Mouse (Mus musculus): ENCODE measurements at regions not wholly inside any gene's neighbourhood (a gene's known extent, or its start where the extent isn't known, plus 50 kb on each side); places are given as distances from the start of the nearest gene placed in this dataset.
"Not testable (repeated sequence)": the region's sequence is repeated elsewhere in the genome, so short reads cannot be mapped to it uniquely, and the experiment has no call there.

DNA sequence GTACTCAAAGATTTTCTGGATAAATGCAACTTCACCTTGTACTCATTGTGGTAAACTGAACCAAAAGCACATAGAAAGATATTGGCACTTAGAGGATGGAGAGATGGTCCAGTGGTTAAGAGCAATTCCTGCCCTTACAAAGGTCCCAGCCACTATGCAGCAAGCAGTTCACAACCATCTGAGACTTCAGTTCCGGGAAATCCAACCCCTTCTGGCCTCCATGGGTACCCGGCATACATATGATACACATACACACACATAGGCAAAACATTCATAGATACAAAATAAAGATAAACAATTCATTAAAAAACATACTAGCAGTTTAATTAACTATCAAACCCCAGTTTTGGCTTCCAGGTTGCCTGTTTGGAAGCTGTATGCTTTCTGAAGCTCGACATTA is 189.5 kb upstream of the Tmem45b start:
- DNase-seq (ENCODE audit: low read depth, low spot score): no peak

DNA sequence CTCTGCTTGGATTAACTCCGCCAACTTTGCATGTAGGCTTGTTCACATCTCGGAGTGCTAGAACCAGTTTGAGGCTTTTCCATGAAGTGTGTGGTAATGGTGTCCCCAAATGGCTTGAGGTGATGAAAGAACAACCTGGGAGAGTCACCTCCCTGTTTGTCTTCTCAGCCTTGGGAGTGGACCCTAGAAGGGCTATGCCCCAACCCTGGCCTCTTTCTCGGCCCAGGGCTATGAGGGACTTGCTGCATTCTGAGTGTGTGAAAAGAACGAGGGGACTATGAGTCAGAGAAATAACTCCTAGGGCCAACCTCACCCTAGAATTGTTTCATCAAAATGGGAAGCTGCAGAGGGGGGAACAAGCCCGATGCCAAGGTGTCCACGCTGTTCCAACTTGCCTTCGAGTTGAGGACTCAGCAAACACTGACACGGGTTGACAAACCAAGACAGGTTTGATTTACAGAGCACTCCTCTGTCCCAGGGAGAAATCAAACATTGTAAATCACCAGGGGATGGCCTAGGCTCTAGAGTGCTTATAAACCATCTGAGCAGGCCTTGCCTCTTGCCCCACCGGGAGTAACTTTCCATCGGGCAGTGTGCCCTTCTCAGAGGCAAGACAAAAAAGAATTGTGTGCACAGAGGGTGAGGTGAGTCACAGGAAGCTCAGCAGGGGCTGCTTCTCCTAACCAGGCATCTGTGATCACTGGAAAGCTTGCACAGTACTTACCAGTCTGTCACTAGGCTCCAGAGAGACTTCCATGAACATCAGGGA is 186.3 kb upstream of the Tmem45b start:
- no peak for DNase-seq (ENCODE audit: low read depth, low spot score)

DNA sequence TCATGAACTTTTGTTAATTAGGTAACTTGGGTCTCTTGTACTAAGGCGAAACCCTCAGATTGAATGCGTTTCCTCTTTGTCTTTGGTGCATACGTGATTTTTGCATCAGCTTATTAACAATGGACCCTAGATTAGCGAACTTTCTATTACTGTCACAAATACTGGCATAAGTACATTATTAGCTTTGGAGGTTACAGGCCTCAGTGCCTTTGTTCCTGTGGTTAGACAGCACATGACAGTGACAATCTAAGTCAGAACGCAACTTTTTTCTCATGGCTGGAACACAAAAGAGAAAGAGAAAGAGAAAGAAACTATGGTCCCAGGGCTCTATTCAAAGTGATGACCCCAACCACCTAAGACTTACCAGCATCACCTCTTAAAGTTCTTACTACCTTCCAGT is 184.8 kb upstream of the Tmem45b start:
- DNase-seq (ENCODE audit: low read depth, low spot score): no peak

DNA sequence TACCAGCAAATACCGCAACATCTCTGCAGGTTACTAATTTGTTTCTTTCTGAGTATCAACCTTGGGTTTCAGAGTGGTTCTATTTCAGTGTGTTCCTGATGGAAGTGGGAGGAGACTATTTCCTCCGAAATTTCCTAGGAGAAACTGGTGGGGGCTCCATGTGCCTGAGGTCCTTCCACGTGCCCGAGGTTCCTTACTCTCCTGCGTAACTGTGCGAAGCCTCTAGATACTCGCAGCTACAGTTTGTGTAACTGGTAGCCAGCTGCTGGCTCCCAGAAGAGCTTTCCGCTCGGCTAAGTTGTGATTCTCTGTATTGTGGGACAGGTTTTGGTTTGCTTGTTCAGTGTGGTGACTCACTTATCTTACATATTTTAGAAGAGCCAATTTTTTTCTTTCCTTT is 184.3 kb upstream of the Tmem45b start:
- DNase-seq (ENCODE audit: low read depth, low spot score): no peak

DNA sequence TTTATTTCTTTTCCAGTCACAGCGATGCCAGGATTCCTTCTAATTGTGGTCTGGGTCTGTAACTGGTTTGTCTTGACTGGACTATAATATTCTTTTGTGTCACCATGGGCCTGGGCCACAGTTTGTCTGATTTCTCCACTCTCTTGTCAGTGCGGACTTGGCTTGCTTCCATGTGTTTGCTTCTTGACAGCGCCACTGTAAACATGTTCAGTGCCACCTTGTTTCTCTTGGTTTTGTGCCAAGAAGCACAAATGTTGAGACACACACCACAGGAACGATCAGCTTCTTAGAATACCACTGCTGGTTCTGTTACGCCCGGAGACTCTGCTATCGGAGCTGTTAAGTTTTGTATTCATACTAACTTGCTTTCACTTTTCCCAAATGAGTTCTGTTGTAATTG is 180.9 kb upstream of the Tmem45b start:
- DNase-seq (ENCODE audit: low read depth, low spot score): no peak

GRCm38 (mm10) chr9:31644106-31644505 is 179.8 kb upstream of the Tmem45b start:
- no peak for DNase-seq (ENCODE audit: low read depth, low spot score)

DNA sequence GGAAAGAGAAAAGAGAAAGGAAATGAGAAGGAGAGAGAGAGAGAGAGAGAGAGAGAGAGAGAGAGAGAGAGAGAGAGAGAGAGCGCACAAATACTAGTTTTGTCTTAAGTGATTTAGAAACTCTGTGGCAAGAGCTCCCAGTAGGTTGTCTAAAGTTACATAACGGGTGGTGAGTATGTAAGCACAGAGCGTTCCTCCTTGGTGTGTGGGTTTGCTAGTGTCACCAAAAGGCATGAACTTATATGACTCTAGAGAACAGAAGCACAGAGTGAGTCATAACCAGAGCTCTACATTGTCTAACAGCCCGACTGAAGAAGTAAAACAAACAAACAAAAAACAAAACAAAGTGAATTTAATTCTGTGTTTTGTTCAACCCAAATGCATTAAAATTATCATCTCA is 177.9 kb upstream of the Tmem45b start:
- no peak for DNase-seq (ENCODE audit: low read depth, low spot score)

DNA sequence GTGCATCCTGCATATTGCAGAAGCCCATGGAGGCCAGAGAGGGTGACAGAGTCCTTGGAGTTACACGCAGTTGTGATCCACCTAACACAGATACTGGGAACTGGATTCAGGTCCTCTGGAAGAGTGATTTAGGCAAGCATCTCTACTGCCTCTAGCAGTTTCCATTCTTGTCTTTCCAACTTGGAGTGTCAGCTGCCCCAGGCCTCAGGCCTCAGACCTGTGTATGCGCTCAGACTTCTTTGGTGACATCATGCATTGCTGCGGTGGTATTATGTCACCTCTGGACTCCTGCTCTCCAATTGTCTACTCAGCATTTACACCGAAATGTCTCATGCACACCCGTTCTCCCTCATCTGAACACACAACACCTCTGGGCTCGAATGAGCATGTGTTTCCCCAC is 164.0 kb upstream of the Tmem45b start:
- no peak for DNase-seq (ENCODE audit: low read depth, low spot score)

DNA sequence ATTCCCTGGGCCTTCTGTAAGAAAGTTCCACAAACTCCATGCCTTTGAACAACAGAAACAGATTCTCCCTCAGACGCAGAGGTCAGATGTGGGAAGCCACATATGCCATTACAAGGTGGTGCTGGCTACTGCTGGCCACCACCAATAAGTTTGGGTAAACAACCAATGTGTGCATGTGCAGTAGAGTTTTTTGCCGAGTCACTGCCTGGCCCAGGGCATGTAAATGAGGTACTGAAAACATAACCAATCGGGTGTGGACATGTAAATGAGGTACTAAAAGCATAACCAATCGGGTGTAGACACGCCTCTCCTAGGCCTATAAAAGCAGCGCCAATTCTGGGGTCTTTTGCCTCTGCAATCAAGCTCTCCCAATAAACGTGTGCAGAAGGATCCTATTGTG is 157.3 kb upstream of the Tmem45b start:
- not testable (repeated sequence) for DNase-seq (ENCODE audit: low read depth, low spot score)

- DNase-seq (ENCODE audit: low read depth, low spot score): no peak
Measured at GRCm38 (mm10) chr9:31619344-31619743, 155.1 kb upstream of the Tmem45b start.

DNA sequence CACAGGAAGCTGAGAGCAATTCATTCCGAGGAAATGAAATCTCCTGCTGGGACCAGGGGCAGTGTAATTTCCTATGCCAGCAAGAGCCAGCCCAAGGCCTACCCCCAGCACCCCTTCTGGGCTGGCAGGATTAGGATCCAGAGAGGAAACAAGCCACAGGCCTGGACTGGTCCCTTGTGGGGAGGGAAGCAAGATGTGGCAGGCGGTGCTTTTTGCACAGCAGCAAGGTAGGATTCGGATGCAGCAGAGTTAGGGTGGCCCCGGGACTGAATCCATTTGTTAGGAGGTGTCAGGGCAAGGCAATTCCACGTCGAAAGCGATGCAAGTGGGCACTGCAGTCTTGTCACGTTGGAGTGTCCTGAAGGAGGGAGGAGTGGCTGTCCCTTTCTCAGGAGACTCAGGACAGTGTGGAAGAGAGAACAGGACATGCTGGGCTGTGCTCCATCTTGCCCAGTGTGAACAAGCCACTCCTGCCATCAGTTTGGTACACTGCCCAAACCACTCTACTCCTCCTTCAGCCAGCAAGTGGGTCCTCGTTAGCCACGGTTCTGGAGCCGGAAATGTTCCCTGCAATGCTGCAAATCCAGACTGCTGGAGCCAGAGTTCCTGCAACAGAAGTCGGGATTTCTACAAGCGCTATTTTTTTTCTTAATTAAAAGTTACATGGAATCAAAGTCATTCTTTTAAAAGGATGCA is 150.1 kb upstream of the Tmem45b start:
- DNase-seq (ENCODE audit: low read depth, low spot score): no peak

- no peak for DNase-seq (ENCODE audit: low read depth, low spot score)
Measured at GRCm38 (mm10) chr9:31611036-31611695, 146.9 kb upstream of the Tmem45b start.

DNA sequence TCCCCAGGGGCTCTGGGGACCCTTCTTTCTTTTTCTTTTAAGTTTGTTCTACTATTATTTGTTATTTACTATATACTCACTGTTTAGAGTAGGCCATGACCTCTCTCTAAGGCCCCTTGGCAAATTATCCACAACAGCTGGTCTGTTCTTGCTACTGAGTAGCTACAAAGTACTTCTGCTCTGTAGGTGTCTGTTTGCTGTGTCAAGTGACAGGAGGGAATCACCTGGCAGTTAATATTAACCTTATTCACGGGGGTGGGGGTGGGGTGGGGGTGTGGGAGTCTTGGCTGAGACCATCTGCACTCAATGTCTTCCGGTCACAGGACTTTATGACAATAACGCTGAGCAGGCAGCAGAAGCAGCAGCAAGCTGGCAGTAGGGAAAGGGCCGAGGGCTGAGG is 146.4 kb upstream of the Tmem45b start:
- no peak for DNase-seq (ENCODE audit: low read depth, low spot score)

- no peak for DNase-seq (ENCODE audit: low read depth, low spot score)
Measured at GRCm38 (mm10) chr9:31610212-31610611, 145.9 kb upstream of the Tmem45b start.

GRCm38 (mm10) chr9:31609731-31610130 is 145.5 kb upstream of the Tmem45b start:
- DNase-seq (ENCODE audit: low read depth, low spot score): no peak

- no peak for DNase-seq (ENCODE audit: low read depth, low spot score)
Measured at GRCm38 (mm10) chr9:31608084-31608870, 144.0 kb upstream of the Tmem45b start.

DNA sequence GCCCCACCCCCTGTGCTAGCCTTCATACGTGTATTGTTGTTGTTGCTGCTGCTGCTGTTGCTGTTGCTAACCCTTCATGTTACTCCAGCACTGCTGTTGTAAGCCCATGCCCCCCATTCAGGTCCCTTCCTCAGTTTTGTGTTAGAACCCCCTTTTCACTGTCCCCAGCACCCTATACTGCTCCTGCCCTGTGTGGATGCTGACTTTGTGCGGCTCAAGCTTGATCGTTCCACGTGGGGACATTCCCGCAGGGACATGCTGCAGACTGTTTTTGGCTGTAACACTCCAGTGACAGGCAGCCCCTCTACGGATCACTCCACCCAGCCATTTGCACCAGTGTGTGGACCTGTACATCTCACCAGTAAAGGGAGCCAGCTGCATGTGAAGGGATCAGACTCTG is 142.7 kb upstream of the Tmem45b start:
- DNase-seq (ENCODE audit: low read depth, low spot score): no peak

DNA sequence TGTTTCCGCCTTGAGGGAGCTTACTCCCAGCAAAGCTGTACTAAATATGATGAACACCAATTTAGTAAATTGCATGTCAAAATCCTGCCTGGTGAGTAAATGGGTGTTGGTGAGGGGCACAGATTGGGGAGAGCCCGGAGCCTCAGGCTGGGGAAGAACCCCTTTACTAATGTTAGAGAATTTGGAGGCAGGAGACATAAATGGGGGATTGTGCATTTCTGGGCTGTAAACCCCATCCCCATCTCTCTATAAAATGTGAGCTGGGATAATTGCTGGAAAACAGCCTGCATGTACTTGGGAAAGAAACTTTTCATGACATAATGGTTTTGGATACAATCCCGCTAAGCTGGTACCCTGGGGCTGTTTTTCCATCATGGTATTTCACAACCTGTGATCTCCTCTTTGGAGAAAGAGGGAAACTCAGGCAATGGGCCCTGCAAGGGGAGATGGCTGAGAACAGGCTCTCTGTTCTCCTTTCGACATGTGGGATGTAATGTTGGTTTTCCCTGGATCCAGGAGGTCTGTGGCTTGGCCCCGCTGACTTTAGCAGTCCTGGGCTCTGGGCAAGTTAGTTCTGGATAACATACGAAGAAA is 140.3 kb upstream of the Tmem45b start:
- no peak for DNase-seq (ENCODE audit: low read depth, low spot score)

GRCm38 (mm10) chr9:31602707-31603106 is 138.4 kb upstream of the Tmem45b start:
- peak; percentile 22 for DNase-seq (ENCODE audit: low read depth, low spot score)

- DNase-seq (ENCODE audit: low read depth, low spot score): no peak
Measured at GRCm38 (mm10) chr9:31595096-31595495, 130.8 kb upstream of the Tmem45b start.

DNA sequence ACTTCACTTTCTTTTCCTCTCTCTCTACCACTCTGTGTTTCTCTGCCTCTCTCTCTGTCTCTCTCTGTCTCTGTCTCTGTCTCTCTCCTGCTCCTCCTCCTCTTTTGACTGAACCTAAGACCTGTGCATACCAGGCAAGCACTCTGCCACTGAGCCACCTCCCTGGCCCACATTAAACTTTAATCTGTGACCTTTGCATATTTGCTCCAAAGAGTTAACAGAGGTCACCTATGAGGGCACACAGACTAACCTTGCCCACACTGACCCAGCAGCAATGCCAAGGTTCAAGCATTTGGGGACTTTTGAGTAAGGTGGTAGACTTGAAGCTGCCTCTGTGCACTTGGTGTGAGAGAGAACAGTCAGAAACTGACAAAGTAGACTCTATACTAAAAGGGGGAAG is 123.4 kb upstream of the Tmem45b start:
- DNase-seq (ENCODE audit: low read depth, low spot score): no peak

GRCm38 (mm10) chr9:31583983-31584382 is 119.7 kb upstream of the Tmem45b start:
- DNase-seq (ENCODE audit: low read depth, low spot score): no peak

Data from CD4-positive, CD25-positive, alpha-beta regulatory T cell, adult 2 months (primary cell).